Mouse (Mus musculus) E14TG2a.4 (cell line): ENCODE data around the gene Dgki.

Source experiments
- H3K27me3 ChIP-seq: 2 replicates; pipeline ENCODE4 v1.6.1; 2014; ENCODE audit warnings: low read length, control low read depth; ENCODE audit not compliant: insufficient read depth
- H3K36me3 ChIP-seq: 2 replicates; pipeline ENCODE4 v1.6.1; 2014; ENCODE audit warnings: low read length, control low read depth; ENCODE audit not compliant: insufficient read depth
- H3K4me1 ChIP-seq: replicated peaks from 2 replicates; pipeline ENCODE4 v1.6.1; 2014; ENCODE audit warnings: low read depth, low read length, control low read depth
- H3K4me3 ChIP-seq: replicated peaks from 2 replicates; pipeline ENCODE4 v1.5.1; 2014; ENCODE audit warnings: mild to moderate bottlenecking, low read length
- H3K9me3 ChIP-seq: 2 replicates; pipeline ENCODE4 v1.6.1; 2014; ENCODE audit warnings: low read length, control low read depth
- CTCF ChIP-seq: conservative IDR thresholded peaks from 2 replicates; pipeline ENCODE4 v1.5.1; 2014; ENCODE audit warnings: low read length
- NANOG ChIP-seq: IDR thresholded peaks from 2 replicates; pipeline ENCODE4 v1.6.1; 2014; ENCODE audit warnings: borderline replicate concordance, low read length, mixed read lengths
- POU5F1 ChIP-seq: IDR thresholded peaks from 2 replicates; pipeline ENCODE4 v1.6.1; 2014; ENCODE audit warnings: low read length, borderline replicate concordance

Gene Dgki

DNA sequence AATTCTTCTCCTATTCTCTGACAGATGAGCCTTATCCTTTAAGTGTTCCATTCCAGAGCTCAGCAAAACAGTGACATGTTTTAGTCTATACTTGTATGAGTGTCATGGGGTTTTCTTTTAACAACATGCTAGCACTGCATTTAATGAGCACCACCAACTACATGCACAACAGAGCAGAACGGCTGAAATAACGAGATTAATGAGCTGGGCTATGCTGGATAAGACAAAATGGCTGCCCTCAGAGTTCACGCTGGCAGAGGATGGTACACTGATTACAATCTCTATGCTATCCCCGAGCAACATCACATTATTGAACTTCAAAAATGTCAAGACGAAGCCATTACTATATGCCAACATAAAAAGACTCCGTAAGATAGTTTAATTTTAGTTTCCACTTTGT is 264.3 kb downstream of the Dgki start:
- TF ChIP-seq NANOG (no peak), CTCF (no peak), POU5F1 (no peak)
- no peaks in the 10 kb centered on the region for H3K4me1 ChIP-seq
- no peak overlapping the region for H3K4me3 ChIP-seq
- no peaks in the 10 kb centered on the region for H3K36me3 ChIP-seq
- no peaks in the 10 kb centered on the region for H3K27me3 ChIP-seq
- no peaks in the 10 kb centered on the region for H3K9me3 ChIP-seq

DNA sequence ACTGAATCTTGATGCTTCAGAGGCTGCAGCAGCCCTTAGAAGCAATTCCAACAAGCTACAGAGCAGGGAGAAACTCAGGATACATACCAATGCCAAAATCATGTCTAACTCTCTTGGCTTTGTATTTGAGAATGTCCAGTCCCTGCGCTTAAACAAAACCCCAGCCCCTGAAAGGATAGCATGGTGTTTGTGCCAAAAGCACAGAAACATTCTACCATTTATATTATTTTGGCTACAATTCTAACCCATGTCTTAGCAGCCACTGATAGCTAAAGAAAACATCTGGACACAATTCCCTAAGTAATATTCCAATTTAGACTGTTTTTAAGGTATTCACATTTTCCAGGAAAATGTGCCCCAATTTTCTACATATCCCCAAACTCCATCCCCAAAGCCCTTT is 269.0 kb downstream of the Dgki start:
- Histone ChIP-seq H3K27me3 (no peaks in the 10 kb centered on the region), H3K4me3 (no peak overlapping the region), H3K4me1 (no peaks in the 10 kb centered on the region), H3K9me3 (no peaks in the 10 kb centered on the region), H3K36me3 (no peaks in the 10 kb centered on the region)
- TF ChIP-seq NANOG (no peak), POU5F1 (no peak), CTCF (no peak)

DNA sequence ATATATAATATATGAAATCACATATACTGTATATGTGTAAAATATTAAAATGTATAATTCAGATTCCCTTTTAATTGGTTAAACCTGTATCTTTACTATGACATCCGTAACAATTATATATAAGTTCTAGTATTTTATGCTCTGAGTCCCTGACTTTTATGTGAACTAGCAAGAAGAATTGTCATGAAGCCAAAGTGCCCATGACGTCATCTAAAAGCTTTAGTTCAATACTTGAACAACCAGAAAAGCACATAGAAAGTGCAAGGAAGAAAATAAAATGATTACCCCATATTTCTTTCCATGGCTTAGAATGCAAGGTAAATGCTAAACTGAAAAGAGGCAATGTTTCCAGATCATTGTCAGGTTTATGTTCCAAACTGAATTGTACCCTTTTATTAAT is 269.6 kb downstream of the Dgki start:
- no peaks in the 10 kb centered on the region for H3K36me3 ChIP-seq
- H3K4me1 ChIP-seq = no peaks in the 10 kb centered on the region
- no peaks in the 10 kb centered on the region for H3K9me3 ChIP-seq
- no peaks in the 10 kb centered on the region for H3K27me3 ChIP-seq
- TF ChIP-seq POU5F1 (no peak), NANOG (no peak), CTCF (no peak)
- no peak overlapping the region for H3K4me3 ChIP-seq

DNA sequence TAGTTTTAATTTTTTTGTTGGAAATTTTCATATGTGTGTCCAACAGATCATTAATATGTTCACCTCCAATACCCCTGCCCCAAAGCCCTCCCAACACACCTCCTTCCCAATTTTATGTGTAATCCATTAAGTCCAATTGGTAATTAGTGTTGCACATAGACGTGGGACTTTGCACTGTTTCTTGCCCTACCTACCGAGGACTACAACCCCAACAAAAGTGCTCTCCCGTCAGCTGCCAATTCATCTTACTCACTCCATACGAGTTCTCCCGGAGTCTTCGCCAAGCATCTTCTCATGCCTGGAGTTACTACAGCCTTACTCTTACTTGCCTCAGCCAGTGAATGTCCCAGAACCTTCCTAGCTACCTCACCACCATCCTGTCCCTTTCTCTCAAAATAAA is 271.1 kb downstream of the Dgki start:
- H3K4me1 ChIP-seq = no peaks in the 10 kb centered on the region
- no peaks in the 10 kb centered on the region for H3K27me3 ChIP-seq
- no peaks in the 10 kb centered on the region for H3K36me3 ChIP-seq
- TF ChIP-seq POU5F1 (no peak), NANOG (no peak), CTCF (no peak)
- no peak overlapping the region for H3K4me3 ChIP-seq
- H3K9me3 ChIP-seq = no peaks in the 10 kb centered on the region

DNA sequence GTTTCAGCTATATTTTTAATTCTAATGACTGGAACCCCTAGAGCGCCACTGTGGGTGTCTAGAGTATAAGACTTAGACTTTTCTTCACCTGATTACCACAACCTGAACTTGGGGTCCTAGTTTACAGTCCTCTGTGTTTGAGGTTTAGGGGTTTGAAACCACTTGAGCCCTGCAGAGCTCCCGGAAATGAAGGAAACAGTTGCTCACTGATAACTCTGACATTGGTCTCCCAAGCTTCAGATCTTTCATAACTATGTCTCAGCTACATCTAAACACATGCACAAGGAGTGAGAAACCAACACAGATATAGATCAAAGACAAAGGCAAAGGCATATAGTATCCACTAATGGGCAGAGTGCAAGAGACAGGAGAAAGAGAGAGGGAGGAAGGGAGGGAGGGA is 271.7 kb downstream of the Dgki start:
- no peaks in the 10 kb centered on the region for H3K4me1 ChIP-seq
- H3K36me3 ChIP-seq = no peaks in the 10 kb centered on the region
- H3K4me3 ChIP-seq = no peak overlapping the region
- TF ChIP-seq POU5F1 (no peak), NANOG (no peak), CTCF (no peak)
- H3K27me3 ChIP-seq = no peaks in the 10 kb centered on the region
- H3K9me3 ChIP-seq = no peaks in the 10 kb centered on the region

DNA sequence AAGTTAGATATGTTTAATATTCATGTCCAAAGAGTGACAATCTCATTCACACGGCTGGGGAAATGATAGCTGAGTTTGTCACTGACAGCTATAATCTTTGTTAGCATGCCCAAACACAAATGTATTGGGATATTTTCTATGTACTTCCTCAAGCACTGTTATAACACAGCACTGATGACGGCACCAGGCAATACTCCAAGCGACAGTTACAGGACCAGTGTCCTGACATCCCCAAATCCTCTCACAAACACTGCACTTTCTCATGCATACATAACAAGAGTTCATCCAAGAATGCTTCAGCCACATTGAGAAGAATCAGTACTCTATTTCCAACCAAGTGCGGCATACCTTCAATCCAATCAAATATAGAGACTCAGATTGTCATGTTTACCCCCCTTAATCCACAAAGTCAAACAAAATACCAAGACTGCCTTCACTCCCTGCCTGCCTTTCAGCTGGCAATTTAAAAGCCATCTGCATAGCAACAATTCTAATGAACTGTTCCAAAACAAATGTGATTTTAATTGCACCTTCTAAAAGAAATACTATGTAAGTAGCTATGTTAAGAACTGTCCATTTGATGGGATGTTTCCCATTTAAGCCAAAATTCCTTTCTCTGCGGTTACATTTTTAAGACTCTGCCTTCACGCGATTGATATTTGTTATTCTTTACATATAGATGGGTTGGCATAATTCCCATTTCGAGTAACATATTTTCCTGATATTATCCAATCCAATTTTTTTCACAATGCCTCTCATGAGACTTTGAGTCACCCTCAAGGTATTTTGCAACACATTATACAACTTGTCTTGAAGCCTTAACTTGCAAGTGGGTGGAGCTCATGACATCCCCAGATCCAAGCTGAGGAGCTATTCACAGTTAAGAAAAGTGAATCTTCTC is 273.4 kb downstream of the Dgki start:
- TF ChIP-seq CTCF (no peak), NANOG (no peak), POU5F1 (no peak)
- Histone ChIP-seq H3K4me1 (no peaks in the 10 kb centered on the region), H3K4me3 (no peak overlapping the region), H3K36me3 (no peaks in the 10 kb centered on the region), H3K9me3 (no peaks in the 10 kb centered on the region), H3K27me3 (no peaks in the 10 kb centered on the region)

DNA sequence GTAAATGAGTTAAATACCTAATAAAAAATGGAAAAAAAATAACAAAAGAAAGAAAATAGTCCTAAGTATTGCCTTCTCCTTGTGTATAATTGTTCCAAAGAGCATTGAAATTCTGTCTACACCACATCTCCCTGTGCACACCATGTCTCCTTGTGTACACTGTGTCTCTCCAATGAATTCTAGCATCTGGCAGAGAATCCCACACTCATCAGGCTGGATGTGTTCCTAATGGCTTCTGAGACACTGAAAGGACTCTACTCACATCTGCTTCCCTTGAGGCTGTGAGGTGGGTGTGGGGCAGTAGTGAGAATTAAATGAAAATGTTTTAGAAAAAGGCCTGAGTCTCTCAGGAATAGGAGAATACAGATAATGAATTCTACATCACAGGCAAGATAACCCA is 283.9 kb downstream of the Dgki start:
- no peaks in the 10 kb centered on the region for H3K4me1 ChIP-seq
- H3K36me3 ChIP-seq = no peaks in the 10 kb centered on the region
- no peaks in the 10 kb centered on the region for H3K27me3 ChIP-seq
- H3K4me3 ChIP-seq = no peak overlapping the region
- H3K9me3 ChIP-seq = no peaks in the 10 kb centered on the region
- TF ChIP-seq CTCF (no peak), NANOG (no peak), POU5F1 (no peak)

DNA sequence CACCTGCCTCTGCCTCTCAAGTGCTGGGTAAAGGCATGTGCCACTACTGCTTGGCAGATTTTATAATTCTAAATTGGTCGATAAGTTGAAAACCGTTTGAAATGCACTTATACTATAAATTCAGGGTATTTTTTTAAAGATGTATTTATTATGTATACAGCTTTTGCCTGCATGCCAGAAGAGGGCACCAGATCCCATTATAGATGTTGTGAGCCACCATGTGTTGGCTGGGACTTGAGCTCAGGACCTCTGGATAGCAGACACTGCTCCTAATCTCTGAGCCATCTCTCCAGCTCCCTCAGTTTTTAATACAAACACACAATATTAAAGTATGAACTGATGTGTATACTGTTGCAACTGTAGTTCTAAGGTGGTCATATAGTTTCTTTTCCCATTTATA is 288.4 kb downstream of the Dgki start:
- Histone ChIP-seq H3K27me3 (no peaks in the 10 kb centered on the region), H3K4me1 (peaks cover 3% of the 10 kb centered on the region), H3K9me3 (no peaks in the 10 kb centered on the region), H3K4me3 (no peak overlapping the region), H3K36me3 (no peaks in the 10 kb centered on the region)
- TF ChIP-seq NANOG (no peak), POU5F1 (no peak), CTCF (no peak)

DNA sequence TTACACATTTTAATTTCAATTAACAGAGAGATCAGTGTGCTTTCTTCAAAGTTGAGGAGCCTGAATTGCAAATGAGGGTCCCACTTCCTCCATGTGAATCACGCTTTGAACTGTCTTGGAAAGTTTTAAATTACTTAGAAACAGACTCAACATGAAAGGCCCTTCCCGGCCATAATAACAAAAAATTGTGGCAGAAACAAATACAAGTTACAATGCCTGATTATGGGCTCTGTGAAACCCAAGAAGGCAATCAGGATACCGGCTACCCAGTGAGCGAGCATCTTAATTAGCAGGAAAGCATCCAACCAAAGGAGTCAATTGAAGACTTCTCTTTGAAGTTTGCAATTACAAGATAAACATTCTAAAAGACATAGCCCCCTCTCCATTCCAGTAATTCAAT is 292.4 kb downstream of the Dgki start:
- Histone ChIP-seq H3K36me3 (no peaks in the 10 kb centered on the region), H3K4me3 (no peak overlapping the region), H3K4me1 (peaks cover 3% of the 10 kb centered on the region), H3K27me3 (no peaks in the 10 kb centered on the region), H3K9me3 (no peaks in the 10 kb centered on the region)
- TF ChIP-seq NANOG (no peak), POU5F1 (no peak), CTCF (no peak)
